Mouse (Mus musculus) A20 (cell line): ENCODE results near the gene Ppfia3.
"Not testable (repeated sequence)": the region's sequence is repeated elsewhere in the genome, so short reads cannot be mapped to it uniquely, and the experiment has no call there.

ENCODE experiments used
- DNase-seq: peaks from one replicate; pipeline ENCODE4 v3.0.0-alpha.2; 2011; ENCODE audit warnings: low read depth, low spot score

Gene Ppfia3

DNA sequence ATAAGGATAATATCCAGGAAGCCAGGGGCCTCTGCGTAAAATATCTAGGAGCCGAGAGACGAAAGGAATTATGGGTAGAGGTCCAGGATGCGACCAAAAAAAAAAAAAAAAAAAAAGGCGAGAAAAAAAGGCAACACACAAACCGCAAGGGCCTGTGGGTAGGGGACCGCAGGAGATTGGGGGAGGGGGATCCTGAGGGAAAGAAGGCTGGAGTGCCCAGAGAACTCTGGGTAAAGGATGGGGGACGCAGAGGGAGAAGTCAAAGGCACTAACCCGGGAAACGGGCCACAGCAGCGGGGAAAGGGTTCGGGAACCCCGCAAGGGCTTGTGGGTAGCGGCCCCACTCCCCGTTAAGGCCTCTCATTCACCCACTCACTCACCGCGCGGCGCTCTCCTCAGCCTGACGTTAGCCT is 28.3 kb upstream of the Ppfia3 start:
- DNase-seq, result no peak

- no peak for DNase-seq
Measured at GRCm38 (mm10) chr7:45386077-45386476, 19.3 kb upstream of the Ppfia3 start.

DNA sequence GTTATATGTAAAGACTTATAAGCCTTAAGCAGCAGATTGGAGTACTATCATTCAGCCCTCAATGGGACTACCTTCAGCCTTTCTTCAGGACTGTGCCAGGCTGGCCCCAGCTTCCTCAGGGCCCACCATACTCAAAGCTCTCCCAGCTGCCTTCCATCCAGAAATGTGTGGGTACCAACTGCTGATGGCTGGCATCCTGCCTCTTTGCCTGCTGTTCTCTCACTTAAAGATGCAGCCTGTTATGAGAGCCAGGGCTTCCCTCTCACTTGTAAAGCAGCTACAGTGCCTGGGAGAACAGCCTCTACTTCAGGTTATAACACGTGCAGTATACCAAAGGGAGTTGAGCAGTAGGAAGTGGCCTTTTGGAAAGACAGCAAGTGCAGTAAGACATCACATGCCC is 9.2 kb upstream of the Ppfia3 start:
- DNase-seq, result no peak

- DNase-seq, result no peak
Measured at GRCm38 (mm10) chr7:45374620-45375019, 7.8 kb upstream of the Ppfia3 start.

GRCm38 (mm10) chr7:45372371-45372770 is 5.6 kb upstream of the Ppfia3 start:
- no peak for DNase-seq

- peak; percentile 90 for DNase-seq
Measured at GRCm38 (mm10) chr7:45370475-45371311, 3.9 kb upstream of the Ppfia3 start, which contains the start of gene Lin7b. Lin7b (minus strand) TSS chr7:45370583.

GRCm38 (mm10) chr7:45369836-45370474 is 3.1 kb upstream of the Ppfia3 start:
- no peak for DNase-seq

- no peak for DNase-seq
Measured at GRCm38 (mm10) chr7:45369022-45369745, 2.4 kb upstream of the Ppfia3 start.

- DNase-seq, result no peak
Measured at GRCm38 (mm10) chr7:45368178-45368577, 1.4 kb upstream of the Ppfia3 start.

DNA sequence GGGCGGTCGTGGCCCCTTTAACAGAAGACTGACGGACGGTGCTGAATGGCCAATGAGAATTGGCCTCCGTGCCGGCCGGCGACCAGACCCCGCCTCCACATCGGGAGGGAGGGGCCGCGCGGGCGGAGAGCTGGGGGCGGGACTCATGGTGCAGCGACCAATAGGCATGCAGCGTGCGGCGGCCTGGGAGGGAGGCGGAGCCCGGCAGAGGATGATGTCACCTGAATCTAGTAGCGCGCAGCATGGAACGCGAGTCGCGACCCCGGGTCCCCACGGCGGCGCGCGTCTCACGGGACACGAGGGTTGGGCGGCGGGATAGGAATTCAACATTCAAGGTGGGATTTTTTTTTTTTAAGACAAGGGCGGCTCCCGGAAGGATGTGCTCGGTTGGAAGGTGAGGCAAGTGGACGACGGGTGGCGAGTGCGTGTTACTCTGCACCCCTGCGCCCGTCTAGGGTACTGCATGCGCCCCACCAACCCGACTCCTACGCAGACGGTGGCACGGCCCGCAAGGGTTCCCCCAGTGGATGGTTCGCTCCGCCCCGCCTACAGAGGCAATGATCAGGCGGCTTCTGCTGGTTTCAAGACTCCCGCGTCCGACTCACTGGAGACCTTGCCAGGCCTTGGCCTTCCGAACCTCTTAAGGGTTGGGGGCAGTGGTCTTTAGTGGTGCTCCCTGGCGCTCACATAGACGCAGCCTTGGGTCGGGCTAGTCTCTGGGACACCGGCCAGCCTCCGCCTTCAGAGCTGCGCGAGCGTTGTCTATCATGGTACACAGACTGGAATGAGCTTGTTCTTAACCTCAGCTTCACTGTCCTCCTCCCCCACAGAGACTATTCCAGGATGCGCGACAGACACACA is 431 bp upstream of the Ppfia3 start:
- DNase-seq, result peak; percentile 99

DNA sequence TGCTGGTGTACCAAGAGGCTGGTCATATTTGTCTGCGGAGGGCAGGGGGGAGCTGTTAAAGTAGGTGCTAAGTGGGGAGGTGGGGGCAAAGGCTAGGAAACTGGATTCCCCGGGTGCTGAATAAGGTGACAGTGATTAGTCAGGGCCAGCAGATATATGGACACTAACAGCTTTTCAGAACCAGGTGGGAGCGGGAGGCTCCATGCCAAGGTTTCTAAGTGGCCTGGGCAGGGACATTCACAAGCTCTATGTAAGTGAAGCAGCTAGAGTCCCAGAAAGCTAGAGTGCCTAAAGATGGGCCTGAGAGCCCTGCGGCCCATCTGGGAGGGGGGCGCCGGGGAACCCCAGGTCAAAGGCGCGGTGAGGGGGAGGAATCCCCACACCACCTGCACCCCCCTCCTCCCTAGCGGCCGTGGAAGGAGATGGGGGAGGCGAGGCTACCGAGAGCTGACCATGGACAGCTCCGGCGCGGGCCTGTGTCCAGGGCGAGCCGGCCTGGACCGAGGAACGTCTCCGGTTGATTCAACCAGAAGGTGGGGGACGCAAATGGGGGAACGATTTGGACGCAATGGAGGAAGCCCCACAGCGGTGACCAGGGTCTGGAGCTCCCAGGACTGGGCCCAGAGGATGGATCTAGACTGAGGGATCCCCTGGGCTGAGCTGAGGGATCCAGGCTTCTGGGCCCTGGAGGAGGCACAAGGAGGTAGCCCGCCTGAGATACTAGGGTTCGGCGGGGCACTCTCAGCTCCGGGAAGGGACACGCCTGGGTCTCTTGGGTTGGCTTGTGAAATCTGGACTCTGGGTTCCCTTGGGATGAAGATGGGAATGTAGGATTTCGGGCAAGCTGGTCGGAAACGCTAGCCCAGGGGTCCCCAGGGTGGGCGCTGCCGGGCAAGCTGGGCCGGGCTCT is 822 bp downstream of the Ppfia3 start:
- no peak for DNase-seq

DNA sequence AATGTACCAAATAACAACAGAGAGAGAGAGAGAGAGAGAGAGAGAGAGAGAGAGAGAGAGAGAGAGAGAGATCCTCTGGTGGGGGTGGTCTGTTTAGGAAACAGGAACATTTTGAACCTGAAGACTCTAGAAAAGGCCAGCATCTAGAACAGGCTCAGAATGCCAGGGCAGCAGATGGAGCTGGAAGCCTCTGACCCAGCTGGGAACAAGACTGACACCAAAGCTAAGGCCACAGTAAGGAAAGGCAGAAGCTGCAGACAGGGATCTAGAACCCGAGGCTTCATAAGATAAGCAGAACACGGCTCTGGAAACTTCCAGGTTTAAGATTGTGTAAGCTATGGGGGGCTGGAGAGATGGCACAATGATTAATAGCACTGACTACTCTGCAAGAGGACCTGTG is 2.8 kb downstream of the Ppfia3 start:
- DNase-seq, result no peak

- DNase-seq, result peak; percentile 92
Measured at GRCm38 (mm10) chr7:45362801-45363200, 4.0 kb downstream of the Ppfia3 start.

GRCm38 (mm10) chr7:45361243-45361804 is 5.5 kb downstream of the Ppfia3 start:
- peak; percentile 99 for DNase-seq

- DNase-seq, result no peak
Measured at GRCm38 (mm10) chr7:45360404-45361125, 6.3 kb downstream of the Ppfia3 start.

DNA sequence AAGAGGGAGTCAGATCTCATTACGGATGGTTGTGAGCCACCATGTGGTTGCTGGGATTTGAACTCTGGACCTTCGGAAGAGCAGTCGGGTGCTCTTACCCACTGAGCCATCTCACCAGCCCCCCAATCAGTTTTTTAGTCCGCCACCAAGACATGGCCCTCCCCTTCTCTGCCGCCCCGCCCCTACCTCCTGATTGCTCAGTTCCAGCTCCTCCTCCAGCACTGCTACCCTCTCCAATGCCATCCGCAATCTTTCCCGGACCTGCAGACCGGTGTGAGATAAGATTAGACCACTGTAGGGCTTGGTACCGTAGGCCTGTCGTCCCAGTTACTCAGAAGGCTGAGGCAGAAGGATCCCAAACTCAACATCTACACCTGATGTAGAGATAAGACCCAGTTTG is 7.7 kb downstream of the Ppfia3 start:
- not testable (repeated sequence) for DNase-seq

DNA sequence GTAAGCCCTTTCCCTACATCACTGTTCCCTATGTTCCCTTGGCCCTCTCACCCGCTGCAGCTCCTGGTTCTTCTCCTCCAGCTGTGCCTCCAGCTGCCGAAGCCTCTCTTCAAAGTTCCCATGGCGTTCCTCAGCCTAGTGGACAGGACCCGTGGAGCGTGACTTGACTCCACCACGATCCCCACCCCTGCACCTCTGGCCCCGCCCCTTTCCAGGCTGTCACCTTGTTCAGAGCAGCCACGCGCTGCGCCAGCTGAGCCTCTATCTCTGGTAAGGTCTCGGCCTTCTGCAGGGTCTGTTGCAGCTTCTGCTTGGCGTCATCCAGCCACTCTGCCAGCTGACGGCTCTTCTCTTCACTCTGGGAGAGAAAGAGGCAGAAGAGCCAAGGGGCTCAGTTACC is 10.7 kb downstream of the Ppfia3 start:
- no peak for DNase-seq

GRCm38 (mm10) chr7:45355318-45356020 is 11.3 kb downstream of the Ppfia3 start:
- no peak for DNase-seq

GRCm38 (mm10) chr7:45353041-45353440 is 13.8 kb downstream of the Ppfia3 start:
- DNase-seq, result no peak
